Mouse (Mus musculus): ENCODE results near the gene Ifna2. TPM values are rescaled to one million over a fixed set of nuclear protein-coding genes. Genes with fewer than 3 reads are reported as not detected.
A peak's percentile ranks its signal among the peaks of the same experiment; 100 is the strongest.

The Ifna2 gene
- total RNA-seq (2021), result not detected
- long read RNA-seq, experiment 1, result 0 reads
- long read RNA-seq, experiment 2, result 0 reads

- DNase-seq (ENCODE audit: low spot score in 2 of 2), result no peak
Measured at GRCm38 (mm10) chr4:88683812-88684211, at the start of gene Ifna2. Gene Ifna2 (minus strand): TSS chr4:88683912.

- no peak for DNase-seq (ENCODE audit: low spot score in 2 of 2)
Measured at GRCm38 (mm10) chr4:88727324-88727723, 43.6 kb upstream of the Ifna2 start.

GRCm38 (mm10) chr4:88726727-88727126 is 43.0 kb upstream of the Ifna2 start:
- no peak for DNase-seq (ENCODE audit: low spot score in 2 of 2)

GRCm38 (mm10) chr4:88723497-88724090 is 39.9 kb upstream of the Ifna2 start:
- no peak for DNase-seq (ENCODE audit: low spot score in 2 of 2)

GRCm38 (mm10) chr4:88721791-88722721 is 38.3 kb upstream of the Ifna2 start, which contains the start of the genes Gm26566 and Klhl9:
Gene Gm26566 (plus strand): TSS chr4:88721805.
Gene Klhl9 (minus strand): TSS chr4:88722465.
- DNase-seq (ENCODE audit: low spot score in 2 of 2), result peak; percentile 88 to 94

- DNase-seq (ENCODE audit: low spot score in 2 of 2), result no peak
Measured at GRCm38 (mm10) chr4:88718715-88719114, 35.0 kb upstream of the Ifna2 start.

- no peak for DNase-seq (ENCODE audit: low spot score in 2 of 2)
Measured at GRCm38 (mm10) chr4:88715059-88715458, 31.3 kb upstream of the Ifna2 start.

- no peak for DNase-seq (ENCODE audit: low spot score in 2 of 2)
Measured at GRCm38 (mm10) chr4:88714281-88714680, 30.6 kb upstream of the Ifna2 start.

- no peak for DNase-seq (ENCODE audit: low spot score in 2 of 2)
Measured at GRCm38 (mm10) chr4:88707128-88707826, 23.6 kb upstream of the Ifna2 start.

GRCm38 (mm10) chr4:88705924-88706323 is 22.2 kb upstream of the Ifna2 start:
- no peak for DNase-seq (ENCODE audit: low spot score in 2 of 2)

GRCm38 (mm10) chr4:88699301-88699700 is 15.6 kb upstream of the Ifna2 start:
- DNase-seq (ENCODE audit: low spot score in 2 of 2), result no peak

GRCm38 (mm10) chr4:88698781-88699180 is 15.1 kb upstream of the Ifna2 start:
- no peak for DNase-seq (ENCODE audit: low spot score in 2 of 2)

GRCm38 (mm10) chr4:88697753-88698152 is 14.0 kb upstream of the Ifna2 start:
- DNase-seq (ENCODE audit: low spot score in 2 of 2), result no peak

- no peak for DNase-seq (ENCODE audit: low spot score in 2 of 2)
Measured at GRCm38 (mm10) chr4:88697108-88697507, 13.4 kb upstream of the Ifna2 start.

- DNase-seq (ENCODE audit: low spot score in 2 of 2), result peak; percentile 65 to 79
Measured at GRCm38 (mm10) chr4:88696237-88696884, 12.6 kb upstream of the Ifna2 start.

GRCm38 (mm10) chr4:88693392-88693791 is 9.7 kb upstream of the Ifna2 start:
- DNase-seq (ENCODE audit: low spot score in 2 of 2), result no peak

- DNase-seq (ENCODE audit: low spot score in 2 of 2), result no peak
Measured at GRCm38 (mm10) chr4:88692537-88692936, 8.8 kb upstream of the Ifna2 start.

GRCm38 (mm10) chr4:88691259-88691658 is 7.5 kb upstream of the Ifna2 start, which contains the start of gene Ifnab:
Gene Ifnab (minus strand): TSS chr4:88691359.
- no peak for DNase-seq (ENCODE audit: low spot score in 2 of 2)

GRCm38 (mm10) chr4:88681353-88681752 is 2.4 kb downstream of the Ifna2 start:
- no peak for DNase-seq (ENCODE audit: low spot score in 2 of 2)

GRCm38 (mm10) chr4:88680362-88680761 is 3.4 kb downstream of the Ifna2 start:
- DNase-seq (ENCODE audit: low spot score in 2 of 2), result peak in 1 of 2 experiments; percentile 26

- DNase-seq (ENCODE audit: low spot score in 2 of 2), result no peak
Measured at GRCm38 (mm10) chr4:88676824-88677223, 6.9 kb downstream of the Ifna2 start, which contains the start of gene Ifna16. Gene Ifna16 (minus strand): TSS chr4:88676924.
